Comparison of ENCODE assay signal across 8 mouse cellular contexts in the genomic region with DNA sequence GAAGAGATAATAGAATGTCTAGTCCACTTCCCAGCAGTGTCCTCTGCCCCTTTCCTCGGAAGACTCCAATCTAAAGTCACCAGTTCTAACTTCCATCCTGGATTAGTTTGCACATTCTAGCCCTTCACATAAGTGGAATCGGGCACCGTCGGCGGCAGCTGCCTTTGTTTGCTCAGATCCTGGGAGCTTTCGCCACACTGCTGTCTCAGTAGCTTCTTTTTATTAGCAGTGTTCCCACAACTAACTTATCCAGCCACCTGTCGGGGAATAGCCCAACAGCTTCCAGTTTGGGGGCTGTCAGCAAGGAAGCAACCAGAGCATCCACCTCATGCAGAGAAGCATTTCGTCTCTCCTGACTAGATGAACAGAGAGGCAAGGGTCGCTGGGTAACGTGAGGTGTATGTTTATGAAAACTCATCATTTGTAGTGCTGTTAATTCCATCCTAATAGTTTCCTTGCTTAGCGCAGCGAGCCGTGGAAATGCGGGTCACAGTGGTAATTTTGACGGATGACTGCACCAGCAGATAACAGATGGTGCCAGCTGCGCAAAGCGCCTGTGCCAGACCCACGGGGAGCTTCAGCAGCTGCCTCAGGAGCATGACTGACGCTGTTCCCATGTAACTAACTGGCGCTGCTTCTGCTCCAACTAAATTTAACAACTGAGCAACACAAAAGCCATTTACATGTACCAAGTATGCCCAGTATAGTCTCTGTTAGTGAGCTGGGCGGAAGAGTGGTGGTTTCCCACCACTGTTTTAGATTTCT. TPM values are rescaled to one million over a fixed set of nuclear protein-coding genes. Genes with fewer than 3 reads are reported as not detected.
DNase-seq lines count a peak whose midpoint lies in the region; ATAC-seq and TF ChIP-seq lines count a peak whose summit lies in the region.

No protein-coding gene starts in this region.

- no peak overlapping the region; the same call in 1 of the 2 replicates for H3K4me2 ChIP-seq in embryonic facial prominence, embryonic 14.5 days (ENCODE audit: low read depth, low read length)
- peak overlapping the region; percentile 20; the same call in 1 of the 2 replicates for H3K4me2 ChIP-seq in midbrain, embryonic 15.5 days

- H3ac ChIP-seq in C2C12 (ENCODE audit: control insufficient read depth, insufficient read length, low read depth), result no peak overlapping the region

- peaks cover 24% of the 10 kb centered on the region for H3K79me3 ChIP-seq in C2C12 (ENCODE audit: low read depth)

- peaks cover 19% of the 10 kb centered on the region for H3K4me1 ChIP-seq in embryonic facial prominence, embryonic 14.5 days (ENCODE audit: control insufficient read depth, insufficient read depth, low read length)
- H3K4me1 ChIP-seq in midbrain, embryonic 15.5 days, result peaks cover 9% of the 10 kb centered on the region

- H3K79me2 ChIP-seq in C2C12 (ENCODE audit: control insufficient read depth, insufficient read depth), result peaks cover 55% of the 10 kb centered on the region

- no peak for TF ChIP-seq CTCF in C2C12 (IDR thresholded peaks at IDR 0.05; ENCODE audit: control insufficient read depth, insufficient read depth, insufficient read length)

- peak; percentile 76 for ATAC-seq in embryonic facial prominence, embryonic 14.5 days (ENCODE audit: low read depth)
- ATAC-seq in midbrain, embryonic 15.5 days (replicated peaks), result peak; percentile 52; the same call in 1 of the 2 replicates

- H3K27ac ChIP-seq in embryonic facial prominence, embryonic 14.5 days (replicated peaks; ENCODE audit: low read depth, low read length), result peak overlapping the region; percentile 77
- H3K27ac ChIP-seq in midbrain, embryonic 15.5 days, result peak overlapping the region; percentile 56

- intact Hi-C loops in heart, postnatal 14 days (cut with DNase I), result no loop called here

- H3K36me3 ChIP-seq in C2C12 (ENCODE audit: control insufficient read depth, insufficient read depth), result peaks cover 39% of the 10 kb centered on the region
- H3K36me3 ChIP-seq in embryonic facial prominence, embryonic 14.5 days (ENCODE audit: control insufficient read depth, insufficient read depth, low read length), result peaks cover 37% of the 10 kb centered on the region
- no peaks in the 10 kb centered on the region for H3K36me3 ChIP-seq in midbrain, embryonic 15.5 days (replicated peaks)

- H3K27me3 ChIP-seq in C2C12 (ENCODE audit: control insufficient read depth, insufficient read depth, insufficient read length), result no peaks in the 10 kb centered on the region
- no peaks in the 10 kb centered on the region for H3K27me3 ChIP-seq in embryonic facial prominence, embryonic 14.5 days (replicated peaks; ENCODE audit: control insufficient read depth, insufficient read depth, low read length)
- H3K27me3 ChIP-seq in midbrain, embryonic 15.5 days (replicated peaks), result no peaks in the 10 kb centered on the region

- peak; percentile 91 for DNase-seq in embryonic facial prominence, embryonic 14.5 days (ENCODE audit: low spot score)
- peak; percentile 40 to 58 for DNase-seq in heart, postnatal 14 days
- DNase-seq in layer of hippocampus, adult 18-20 months (ENCODE audit: low spot score in 2 of 2), result peak; percentile 33 to 51
- DNase-seq in spleen, adult 12 weeks (ENCODE audit: low spot score), result no peak
- DNase-seq in urinary bladder, postnatal 25 days (ENCODE audit: low spot score), result no peak
- DNase-seq in cerebellum, adult 11-12 months, result no peak

- 60% methylated on average over 21 of the region's 21 CpGs for WGBS in embryonic facial prominence, embryonic 14.5 days
- 52% methylated on average over 21 of the region's 21 CpGs for WGBS in midbrain, embryonic 15.5 days

- H3K9me3 ChIP-seq in embryonic facial prominence, embryonic 14.5 days (ENCODE audit: control insufficient read depth, low read length), result no peaks in the 10 kb centered on the region
- no peaks in the 10 kb centered on the region for H3K9me3 ChIP-seq in midbrain, embryonic 15.5 days

- H3K9ac ChIP-seq in embryonic facial prominence, embryonic 14.5 days (ENCODE audit: low read depth, low read length), result no peak overlapping the region
- no peak overlapping the region; the same call in 1 of the 2 replicates for H3K9ac ChIP-seq in midbrain, embryonic 15.5 days

- no peak overlapping the region for H3K4me3 ChIP-seq in C2C12 (ENCODE audit: insufficient read depth, poor library complexity, severe bottlenecking)
- no peak overlapping the region for H3K4me3 ChIP-seq in embryonic facial prominence, embryonic 14.5 days (ENCODE audit: low read depth, low read length)
- no peak overlapping the region for H3K4me3 ChIP-seq in midbrain, embryonic 15.5 days

TF ChIP-seq in C2C12, 6 proteins besides CTCF, POLR2A, EP300 and RAD21:
- TF ChIP-seq MAX (IDR thresholded peaks at IDR 0.05) (no peak), MYOD1 (IDR thresholded peaks at IDR 0.05; ENCODE audit: control insufficient read depth, insufficient read length, low read depth) (peak; percentile 99)
TF ChIP-seq in C2C12: peak in this region for 1.

RNA-seq across cellular contexts. Expression of gene Zfp568, which starts 25.7 kb away (rescaled TPM):
- 11.0 TPM for polyA plus RNA-seq in C2C12 (2012; fragmentation: generic; extraction: Trizol)
- polyA plus RNA-seq in embryonic facial prominence, embryonic 14.5 days (2014; fragmentation: Nextera tagmentation; extraction: Ambion mirVana), result 29.5 and 29.9 TPM in 2 replicates
- total RNA-seq in heart, postnatal 14 days (2021), result 10 to 100 TPM; 32.0 to 41.7 TPM
- 1 to 10 TPM; 3.5 to 4.5 TPM for total RNA-seq in layer of hippocampus, adult 18-20 months (2021)
- 6.0 and 7.0 TPM in 2 replicates for polyA plus RNA-seq in midbrain, embryonic 15.5 days (2015; fragmentation: Nextera tagmentation; extraction: Ambion mirVana)

RNA-seq across cellular contexts. Expression of gene Zfp14, which starts 41.7 kb away (rescaled TPM):
- 0.40 TPM for polyA plus RNA-seq in C2C12 (2012; fragmentation: generic; extraction: Trizol)
- 4.4 and 6.4 TPM in 2 replicates for polyA plus RNA-seq in embryonic facial prominence, embryonic 14.5 days (2014; fragmentation: Nextera tagmentation; extraction: Ambion mirVana)
- 1 to 10 TPM; 2.2 to 3.3 TPM for total RNA-seq in heart, postnatal 14 days (2021)
- total RNA-seq in layer of hippocampus, adult 18-20 months (2021), result 10 to 100 TPM in 1 of 2 experiments, 1 to 10 TPM in 1; 8.9 to 11.2 TPM
- 12.0 and 13.7 TPM in 2 replicates for polyA plus RNA-seq in midbrain, embryonic 15.5 days (2015; fragmentation: Nextera tagmentation; extraction: Ambion mirVana)

RNA-seq across cellular contexts. Expression of gene Zfp74, which starts 55.6 kb away (rescaled TPM):
- polyA plus RNA-seq in C2C12 (2012; fragmentation: generic; extraction: Trizol), result 1.9 TPM
- polyA plus RNA-seq in embryonic facial prominence, embryonic 14.5 days (2014; fragmentation: Nextera tagmentation; extraction: Ambion mirVana), result 8.9 and 10.3 TPM in 2 replicates
- total RNA-seq in heart, postnatal 14 days (2021), result 1 to 10 TPM; 6.1 to 6.4 TPM
- total RNA-seq in layer of hippocampus, adult 18-20 months (2021), result 10 to 100 TPM; 15.4 to 18.1 TPM
- 23.4 and 24.2 TPM in 2 replicates for polyA plus RNA-seq in midbrain, embryonic 15.5 days (2015; fragmentation: Nextera tagmentation; extraction: Ambion mirVana)

Comparison
In these comparisons a context has a peak if more than half of its experiments do, and no peak if none do; other contexts are left out.
1. DNase-seq: peak in embryonic facial prominence, embryonic 14.5 days (single experiment), heart, postnatal 14 days (2 of 2) and layer of hippocampus, adult 18-20 months (2 of 2); none in spleen, adult 12 weeks (single experiment), urinary bladder, postnatal 25 days (single experiment) and cerebellum, adult 11-12 months (single experiment).